ENCODE assay signal across 10 mouse cellular contexts in genomic region chr17:12925703-12926180, GRCm38 (mm10). TPM values are rescaled to one million over a fixed set of nuclear protein-coding genes. Genes with fewer than 3 reads are reported as not detected.
"Had no signal": no experiment of that assay in that cellular context is flagged by ENCODE, and none has a peak within 500 bp of the region (broad histone marks: within the 10 kb centered on the region; RNA-seq: fewer than 3 reads in every experiment).

No protein-coding gene starts in this region.

- H3K4me2 ChIP-seq: hindbrain, embryonic 15.5 days; limb, embryonic 12.5 days; midbrain, embryonic 15.5 days; neural tube, embryonic 13.5 days had no signal

- ATAC-seq: midbrain, embryonic 15.5 days had no signal

- H3K27ac ChIP-seq: hindbrain, embryonic 15.5 days; limb, embryonic 12.5 days; liver, embryonic 14.5 days; midbrain, embryonic 15.5 days; neural tube, embryonic 13.5 days; stomach, postnatal 0 days had no signal

- H3K9ac ChIP-seq: hindbrain, embryonic 15.5 days; limb, embryonic 12.5 days; liver, embryonic 14.5 days; midbrain, embryonic 15.5 days; neural tube, embryonic 13.5 days had no signal

- H3K27me3 ChIP-seq: hindbrain, embryonic 15.5 days; limb, embryonic 12.5 days; midbrain, embryonic 15.5 days; neural tube, embryonic 13.5 days had no signal

- H3K9me3 ChIP-seq: hindbrain, embryonic 15.5 days; limb, embryonic 12.5 days; midbrain, embryonic 15.5 days; neural tube, embryonic 13.5 days had no signal

- H3K4me3 ChIP-seq: hindbrain, embryonic 15.5 days; limb, embryonic 12.5 days; midbrain, embryonic 15.5 days; neural tube, embryonic 13.5 days had no signal

- H3K4me1 ChIP-seq: hindbrain, embryonic 15.5 days; limb, embryonic 12.5 days; midbrain, embryonic 15.5 days; neural tube, embryonic 13.5 days had no signal

- DNase-seq: kidney, adult 18-20 months; kidney, postnatal 25 days; right cerebral cortex, postnatal 25 days had no signal

RNA-seq across cellular contexts. Expression of gene Acat3, which starts 14.7 kb away (rescaled TPM):
- total RNA-seq: monocyte, adult 5-6 weeks had no signal

RNA-seq across cellular contexts. Expression of gene Pnldc1, which starts 15.7 kb away (rescaled TPM):
- total RNA-seq: monocyte, adult 5-6 weeks had no signal
